Mouse (Mus musculus): Measurements from ENCODE around the gene Scube1. TPM values are rescaled to one million over a fixed set of nuclear protein-coding genes. Genes with fewer than 3 reads are reported as not detected.

The Scube1 gene
- polyA plus RNA-seq, 2 experiments: 0.09 to 0.10 TPM

- Histone ChIP-seq H3K27ac (no peak overlapping the region), H3K9me3 (ENCODE audit: control insufficient read depth, low read length) (no peaks in the 10 kb centered on the region), H3K36me3 (replicated peaks; ENCODE audit: control insufficient read depth, insufficient read depth, low read depth) (no peaks in the 10 kb centered on the region), H3K4me1 (replicated peaks; ENCODE audit: control insufficient read depth in 2 of 2, insufficient read depth in 2 of 2, low read length in 1 of 2) (no peaks in the 10 kb centered on the region), H3K9ac (replicated peaks) (no peak overlapping the region), H3K27me3 (ENCODE audit: control insufficient read depth, insufficient read depth, low read length) (no peaks in the 10 kb centered on the region), H3K4me2 (ENCODE audit: low read depth) (no peak overlapping the region), H3K4me3 (ENCODE audit: insufficient read depth in 1 of 2, low read depth in 2 of 2, low read length in 2 of 2) (no peak overlapping the region)
- ATAC-seq (ENCODE audit: insufficient read depth) (no peak), DNase-seq (ENCODE audit: low read depth in 3 of 3, low spot score in 3 of 3) (no peak)
- TF ChIP-seq EP300 (IDR thresholded peaks at IDR 0.05; ENCODE audit: low read depth) (no peak), CTCF (IDR thresholded peaks at IDR 0.05; ENCODE audit: low read depth) (no peak)
- 57% methylated on average over 20 of the region's 20 CpGs for WGBS (ENCODE audit: insufficient replicate concordance)
These were observed 25.5 kb downstream of the Scube1 start for GRCm38 (mm10) chr15:83699132-83699833.

DNA sequence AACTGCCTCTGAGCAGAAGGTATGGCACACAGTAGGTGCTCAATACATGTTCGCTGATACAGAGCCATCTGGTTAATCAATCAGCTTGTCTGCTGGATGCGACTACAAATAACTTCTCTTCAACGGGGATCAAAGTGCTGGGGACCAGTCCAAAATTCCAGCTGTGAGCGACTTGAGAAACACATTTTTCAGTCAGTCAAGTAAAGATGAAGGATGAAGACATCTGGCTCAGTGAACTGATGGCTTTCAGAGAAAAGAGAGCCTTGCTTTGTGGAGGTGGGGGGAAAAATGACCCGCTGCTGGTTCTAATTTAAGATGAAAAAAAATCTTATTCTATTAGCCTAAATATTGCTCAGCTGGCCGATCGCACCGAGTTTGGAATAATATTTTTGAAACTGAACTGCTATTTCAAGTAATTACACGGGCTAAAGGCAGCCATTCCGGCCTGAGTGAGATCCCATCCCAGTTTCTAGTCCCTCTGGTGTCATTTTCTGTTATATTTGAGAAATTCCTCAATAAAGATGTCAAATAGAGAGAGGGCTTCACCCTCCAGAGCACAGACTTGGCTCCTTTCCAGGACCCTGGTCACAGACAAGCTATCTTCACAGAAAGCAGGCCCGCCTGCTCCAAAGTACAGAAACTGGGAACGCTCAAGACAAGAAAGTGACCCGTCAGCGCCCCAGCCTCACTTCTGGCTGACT, 28.0 kb downstream of the Scube1 start:
- no peak for TF ChIP-seq CTCF (IDR thresholded peaks at IDR 0.05; ENCODE audit: low read depth)
- no peak for TF ChIP-seq EP300 (IDR thresholded peaks at IDR 0.05; ENCODE audit: low read depth)
- 61% methylated on average over 14 of the region's 14 CpGs for WGBS (ENCODE audit: insufficient replicate concordance)
- H3K27ac ChIP-seq: no peak overlapping the region

DNA sequence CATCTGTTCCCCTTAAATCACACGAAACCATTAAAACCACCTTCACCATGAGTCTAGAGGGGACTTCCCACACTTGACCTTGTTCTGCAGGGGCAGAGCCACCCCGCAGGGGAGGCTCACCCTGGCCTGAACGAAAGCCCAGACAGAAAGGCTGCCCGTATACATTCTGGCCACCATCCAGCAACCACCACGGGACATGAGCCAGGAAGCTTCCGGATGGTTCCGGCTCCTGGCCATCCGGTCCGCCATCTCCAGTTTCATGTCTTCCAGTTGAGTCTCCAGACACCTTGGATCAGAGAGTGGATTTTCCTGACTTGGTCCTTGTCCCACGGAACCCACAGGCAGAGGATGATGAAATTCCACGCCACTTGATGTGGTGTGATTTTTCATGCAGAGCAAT, 29.7 kb downstream of the Scube1 start:
- no peak overlapping the region for H3K4me3 ChIP-seq (ENCODE audit: insufficient read depth in 1 of 2, low read depth in 2 of 2, low read length in 2 of 2)
- no peak overlapping the region for H3K4me2 ChIP-seq (ENCODE audit: low read depth)
- no peaks in the 10 kb centered on the region for H3K27me3 ChIP-seq (ENCODE audit: control insufficient read depth, insufficient read depth, low read length)
- no peaks in the 10 kb centered on the region for H3K9me3 ChIP-seq (ENCODE audit: control insufficient read depth, low read length)
- TF ChIP-seq EP300 (IDR thresholded peaks at IDR 0.05; ENCODE audit: low read depth) (no peak), CTCF (IDR thresholded peaks at IDR 0.05; ENCODE audit: low read depth) (no peak)
- H3K36me3 ChIP-seq (replicated peaks; ENCODE audit: control insufficient read depth, insufficient read depth, low read depth): no peaks in the 10 kb centered on the region
- ATAC-seq (ENCODE audit: insufficient read depth) (no peak), DNase-seq (ENCODE audit: low read depth in 3 of 3, low spot score in 3 of 3) (no peak)
- no peak overlapping the region for H3K27ac ChIP-seq
- H3K9ac ChIP-seq (replicated peaks): no peak overlapping the region
- no peaks in the 10 kb centered on the region for H3K4me1 ChIP-seq (replicated peaks; ENCODE audit: control insufficient read depth in 2 of 2, insufficient read depth in 2 of 2, low read length in 1 of 2)
- 73% methylated on average over 11 of the region's 11 CpGs for WGBS (ENCODE audit: insufficient replicate concordance)

More for the DNA sequence above, 28.0 kb downstream of the Scube1 start:
- no peak for ATAC-seq (ENCODE audit: insufficient read depth)
- no peaks in the 10 kb centered on the region for H3K9me3 ChIP-seq (ENCODE audit: control insufficient read depth, low read length)
- H3K4me3 ChIP-seq (ENCODE audit: insufficient read depth in 1 of 2, low read depth in 2 of 2, low read length in 2 of 2): no peak overlapping the region
- no peak for DNase-seq (ENCODE audit: low read depth in 3 of 3, low spot score in 3 of 3)
- H3K9ac ChIP-seq (replicated peaks): no peak overlapping the region
- H3K36me3 ChIP-seq (replicated peaks; ENCODE audit: control insufficient read depth, insufficient read depth, low read depth): no peaks in the 10 kb centered on the region
- H3K4me1 ChIP-seq (replicated peaks; ENCODE audit: control insufficient read depth in 2 of 2, insufficient read depth in 2 of 2, low read length in 1 of 2): no peaks in the 10 kb centered on the region
- no peaks in the 10 kb centered on the region for H3K27me3 ChIP-seq (ENCODE audit: control insufficient read depth, insufficient read depth, low read length)
- H3K4me2 ChIP-seq (ENCODE audit: low read depth): no peak overlapping the region

DNA sequence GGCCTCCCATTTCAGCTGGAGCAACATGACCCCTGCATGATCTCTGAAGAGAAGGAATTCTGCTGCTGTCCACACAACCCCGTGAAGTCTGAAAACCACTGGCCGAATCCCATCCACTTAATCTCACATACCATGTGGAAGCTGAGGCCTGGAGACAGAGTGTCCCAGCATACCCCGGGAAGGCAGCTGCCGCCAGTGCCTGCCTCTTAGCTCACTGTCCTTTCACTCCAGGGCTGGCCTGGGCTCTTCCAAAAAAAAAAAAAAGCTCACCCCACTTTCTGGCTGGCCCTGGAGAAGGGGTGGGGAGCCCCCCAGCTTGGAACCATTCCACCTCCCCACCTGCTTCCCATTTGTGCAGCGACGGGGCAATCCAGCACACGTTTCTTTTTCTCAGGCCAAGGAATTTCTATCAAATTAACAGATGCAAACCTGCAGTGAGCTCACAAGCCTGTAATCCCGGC, 32.9 kb downstream of the Scube1 start:
- Histone ChIP-seq H3K4me3 (ENCODE audit: insufficient read depth in 1 of 2, low read depth in 2 of 2, low read length in 2 of 2) (no peak overlapping the region), H3K27ac (no peak overlapping the region), H3K4me1 (replicated peaks; ENCODE audit: control insufficient read depth in 2 of 2, insufficient read depth in 2 of 2, low read length in 1 of 2) (no peaks in the 10 kb centered on the region), H3K9ac (replicated peaks) (no peak overlapping the region), H3K4me2 (ENCODE audit: low read depth) (no peak overlapping the region), H3K27me3 (ENCODE audit: control insufficient read depth, insufficient read depth, low read length) (no peaks in the 10 kb centered on the region), H3K36me3 (replicated peaks; ENCODE audit: control insufficient read depth, insufficient read depth, low read depth) (no peaks in the 10 kb centered on the region), H3K9me3 (ENCODE audit: control insufficient read depth, low read length) (no peaks in the 10 kb centered on the region)
- ATAC-seq (ENCODE audit: insufficient read depth) (no peak), DNase-seq (ENCODE audit: low read depth in 3 of 3, low spot score in 3 of 3) (no peak)
- TF ChIP-seq CTCF (IDR thresholded peaks at IDR 0.05; ENCODE audit: low read depth) (no peak), EP300 (IDR thresholded peaks at IDR 0.05; ENCODE audit: low read depth) (no peak)
- WGBS (ENCODE audit: insufficient replicate concordance): 35% methylated on average over 8 of the region's 8 CpGs

GRCm38 (mm10) chr15:83689946-83690345, 34.9 kb downstream of the Scube1 start:
- WGBS (ENCODE audit: insufficient replicate concordance): 77% methylated on average over 12 of the region's 12 CpGs
- ATAC-seq (ENCODE audit: insufficient read depth) (no peak), DNase-seq (ENCODE audit: low read depth in 3 of 3, low spot score in 3 of 3) (no peak)
- H3K4me2 ChIP-seq (ENCODE audit: low read depth): no peak overlapping the region
- H3K4me1 ChIP-seq (replicated peaks; ENCODE audit: control insufficient read depth in 2 of 2, insufficient read depth in 2 of 2, low read length in 1 of 2): no peaks in the 10 kb centered on the region
- no peak overlapping the region for H3K27ac ChIP-seq
- TF ChIP-seq CTCF (IDR thresholded peaks at IDR 0.05; ENCODE audit: low read depth) (no peak), EP300 (IDR thresholded peaks at IDR 0.05; ENCODE audit: low read depth) (no peak)
- H3K27me3 ChIP-seq (ENCODE audit: control insufficient read depth, insufficient read depth, low read length): no peaks in the 10 kb centered on the region
- H3K4me3 ChIP-seq (ENCODE audit: insufficient read depth in 1 of 2, low read depth in 2 of 2, low read length in 2 of 2): no peak overlapping the region
- no peaks in the 10 kb centered on the region for H3K36me3 ChIP-seq (replicated peaks; ENCODE audit: control insufficient read depth, insufficient read depth, low read depth)
- H3K9me3 ChIP-seq (ENCODE audit: control insufficient read depth, low read length): no peaks in the 10 kb centered on the region
- no peak overlapping the region for H3K9ac ChIP-seq (replicated peaks)
